Mouse (Mus musculus) telencephalon, adult 2 months (tissue): Measurements from ENCODE around the gene Olfr596.
"Not testable (repeated sequence)": the region's sequence is repeated elsewhere in the genome, so short reads cannot be mapped to it uniquely, and the experiment has no call there.

Experiments
- DNase-seq: peaks from one replicate; pipeline ENCODE4 v3.0.0-alpha.2; 2011; ENCODE audit warnings: low read depth, low spot score

The Olfr596 gene

GRCm38 (mm10) chr7:103305348-103305747 lies at the start of gene Olfr596:
Gene Olfr596, plus strand, starts transcription at chr7:103305648.
- not testable (repeated sequence) for DNase-seq

- not testable (repeated sequence) for DNase-seq
These were observed 10.6 kb downstream of the Olfr596 start, which contains the start of gene Olfr597 for GRCm38 (mm10) chr7:103316015-103316414. Gene Olfr597, plus strand, starts transcription at chr7:103316315.

GRCm38 (mm10) chr7:103323268-103323667 lies 17.8 kb downstream of the Olfr596 start, which contains the start of gene Olfr598:
Gene Olfr598, plus strand, starts transcription at chr7:103323568.
- no peak for DNase-seq

- DNase-seq: no peak
These were observed 30.2 kb downstream of the Olfr596 start, which contains the start of gene Olfr599 for GRCm38 (mm10) chr7:103335617-103336016. Gene Olfr599, plus strand, starts transcription at chr7:103335917.

- DNase-seq: no peak
These were observed 44.1 kb downstream of the Olfr596 start, which contains the start of gene Olfr600 for GRCm38 (mm10) chr7:103349569-103349968. Gene Olfr600, minus strand, starts transcription at chr7:103349669.
